ENCODE assay signal across 8 mouse cellular contexts in genomic region chr10:86703375-86703774, GRCm38 (mm10). TPM values are rescaled to one million over a fixed set of nuclear protein-coding genes. Genes with fewer than 3 reads are reported as not detected.
DNase-seq lines count a peak whose midpoint lies in the region; ATAC-seq lines count a peak whose summit lies in the region.

No protein-coding gene starts in this region.

- peak overlapping the region; percentile 78 for H3K4me2 ChIP-seq in kidney, embryonic 15.5 days
- H3K4me2 ChIP-seq in embryonic facial prominence, embryonic 13.5 days: peak overlapping the region; percentile 82
- H3K4me2 ChIP-seq in intestine, embryonic 15.5 days (replicated peaks): peak overlapping the region; percentile 73
- peak overlapping the region; percentile 88 for H3K4me2 ChIP-seq in midbrain, embryonic 16.5 days (ENCODE audit: low read length)

- 64% methylated on average over 4 of the region's 4 CpGs for WGBS in kidney, embryonic 15.5 days
- 62% methylated on average over 4 of the region's 4 CpGs for WGBS in embryonic facial prominence, embryonic 13.5 days
- 59% methylated on average over 4 of the region's 4 CpGs for WGBS in intestine, embryonic 15.5 days
- WGBS in midbrain, embryonic 16.5 days: 78% methylated on average over 4 of the region's 4 CpGs

- H3K4me1 ChIP-seq in kidney, embryonic 15.5 days: peaks cover 55% of the 10 kb centered on the region
- peaks cover 57% of the 10 kb centered on the region for H3K4me1 ChIP-seq in embryonic facial prominence, embryonic 13.5 days
- peaks cover 34% of the 10 kb centered on the region for H3K4me1 ChIP-seq in intestine, embryonic 15.5 days (replicated peaks)
- peaks cover 49% of the 10 kb centered on the region for H3K4me1 ChIP-seq in midbrain, embryonic 16.5 days (ENCODE audit: control insufficient read depth, insufficient read depth, low read length)

- no peaks in the 10 kb centered on the region for H3K9me3 ChIP-seq in kidney, embryonic 15.5 days (replicated peaks)
- no peaks in the 10 kb centered on the region for H3K9me3 ChIP-seq in embryonic facial prominence, embryonic 13.5 days
- H3K9me3 ChIP-seq in intestine, embryonic 15.5 days: no peaks in the 10 kb centered on the region
- no peaks in the 10 kb centered on the region for H3K9me3 ChIP-seq in midbrain, embryonic 16.5 days (replicated peaks; ENCODE audit: control insufficient read depth, low read length, poor library complexity, severe bottlenecking)

- H3K27ac ChIP-seq in kidney, embryonic 15.5 days: no peak overlapping the region
- H3K27ac ChIP-seq in embryonic facial prominence, embryonic 13.5 days: no peak overlapping the region
- no peak overlapping the region for H3K27ac ChIP-seq in intestine, embryonic 15.5 days
- no peak overlapping the region for H3K27ac ChIP-seq in midbrain, embryonic 16.5 days (ENCODE audit: low read length)

- DNase-seq in kidney, adult 9 months: no peak
- no peak for DNase-seq in cerebellum, adult 18-20 months
- DNase-seq in cerebellum, postnatal 25 days: no peak

- H3K4me3 ChIP-seq in kidney, embryonic 15.5 days (replicated peaks): peak overlapping the region; percentile 80
- peak overlapping the region; percentile 92 for H3K4me3 ChIP-seq in embryonic facial prominence, embryonic 13.5 days
- peak overlapping the region; percentile 73 for H3K4me3 ChIP-seq in intestine, embryonic 15.5 days (replicated peaks)
- no peak overlapping the region for H3K4me3 ChIP-seq in midbrain, embryonic 16.5 days (ENCODE audit: low read depth, low read length)

- peaks cover 54% of the 10 kb centered on the region for H3K36me3 ChIP-seq in kidney, embryonic 15.5 days
- peaks cover 43% of the 10 kb centered on the region for H3K36me3 ChIP-seq in embryonic facial prominence, embryonic 13.5 days
- H3K36me3 ChIP-seq in intestine, embryonic 15.5 days: peaks cover 24% of the 10 kb centered on the region
- H3K36me3 ChIP-seq in midbrain, embryonic 16.5 days (ENCODE audit: control insufficient read depth, insufficient read depth, low read length): peaks cover 23% of the 10 kb centered on the region

- H3K27me3 ChIP-seq in kidney, embryonic 15.5 days: no peaks in the 10 kb centered on the region
- no peaks in the 10 kb centered on the region for H3K27me3 ChIP-seq in embryonic facial prominence, embryonic 13.5 days
- H3K27me3 ChIP-seq in intestine, embryonic 15.5 days (replicated peaks): no peaks in the 10 kb centered on the region
- no peaks in the 10 kb centered on the region for H3K27me3 ChIP-seq in midbrain, embryonic 16.5 days (ENCODE audit: control insufficient read depth, insufficient read depth, low read depth, low read length)

- H3K9ac ChIP-seq in kidney, embryonic 15.5 days: peak overlapping the region; percentile 80
- H3K9ac ChIP-seq in embryonic facial prominence, embryonic 13.5 days: peak overlapping the region; percentile 95
- peak overlapping the region; percentile 89 for H3K9ac ChIP-seq in intestine, embryonic 15.5 days
- no peak overlapping the region for H3K9ac ChIP-seq in midbrain, embryonic 16.5 days (ENCODE audit: low read depth, low read length)

- no peak for ATAC-seq in kidney, embryonic 15.5 days (replicated peaks; ENCODE audit: low FRiP score)
- ATAC-seq in embryonic facial prominence, embryonic 13.5 days (ENCODE audit: insufficient number of reproducible peaks, insufficient read depth, low FRiP score, low TSS enrichment, low read depth): no peak
- no peak for ATAC-seq in intestine, embryonic 15.5 days
- no peak for ATAC-seq in midbrain, embryonic 16.5 days
- ATAC-seq in activated CD4-positive, CD25-positive, alpha-beta regulatory T cell, adult 4 months: no peak

RNA-seq across cellular contexts. Expression of gene Hsp90b1, which starts 1.9 kb away (rescaled TPM):
- 733 and 775 TPM in 2 replicates for polyA plus RNA-seq in kidney, embryonic 15.5 days (2015; fragmentation: Nextera tagmentation; extraction: Ambion mirVana)
- 638 and 646 TPM in 2 replicates for polyA plus RNA-seq in embryonic facial prominence, embryonic 13.5 days (2015; fragmentation: Nextera tagmentation; extraction: Ambion mirVana)
- 754 and 764 TPM in 2 replicates for polyA plus RNA-seq in intestine, embryonic 15.5 days (2015; fragmentation: Nextera tagmentation; extraction: Ambion mirVana)
- polyA plus RNA-seq in midbrain, embryonic 16.5 days (2015; fragmentation: Nextera tagmentation; extraction: Ambion mirVana): 286 and 330 TPM in 2 replicates
- polyA plus RNA-seq in activated CD4-positive, CD25-positive, alpha-beta regulatory T cell, adult 4 months (2017; shearing (Covaris generic)): 100 to 1,000 TPM; 185 to 255 TPM

RNA-seq across cellular contexts. Expression of gene Ttc41, which starts 2.2 kb away (rescaled TPM):
- polyA plus RNA-seq in kidney, embryonic 15.5 days (2015; fragmentation: Nextera tagmentation; extraction: Ambion mirVana): 1.4 and 1.6 TPM in 2 replicates
- 1.7 TPM in 2 replicates for polyA plus RNA-seq in embryonic facial prominence, embryonic 13.5 days (2015; fragmentation: Nextera tagmentation; extraction: Ambion mirVana)
- polyA plus RNA-seq in intestine, embryonic 15.5 days (2015; fragmentation: Nextera tagmentation; extraction: Ambion mirVana): 1.6 and 2.0 TPM in 2 replicates
- 2.5 and 2.8 TPM in 2 replicates for polyA plus RNA-seq in midbrain, embryonic 16.5 days (2015; fragmentation: Nextera tagmentation; extraction: Ambion mirVana)
- under 1 TPM; 0.56 to 0.93 TPM for polyA plus RNA-seq in activated CD4-positive, CD25-positive, alpha-beta regulatory T cell, adult 4 months (2017; shearing (Covaris generic))
